Mouse (Mus musculus) heart, postnatal 0 days (tissue): ENCODE data around the gene Efna5.

ENCODE experiments used
- CTCF ChIP-seq: IDR thresholded peaks from 2 replicates; pipeline ENCODE4 v1.5.1; 2016; ENCODE audit warnings: antibody characterized with exemption, control low read depth, low read depth
- EP300 ChIP-seq: IDR thresholded peaks from 2 replicates; pipeline ENCODE4 v1.6.1; 2016; ENCODE audit warnings: antibody characterized with exemption, low read depth

DNA sequence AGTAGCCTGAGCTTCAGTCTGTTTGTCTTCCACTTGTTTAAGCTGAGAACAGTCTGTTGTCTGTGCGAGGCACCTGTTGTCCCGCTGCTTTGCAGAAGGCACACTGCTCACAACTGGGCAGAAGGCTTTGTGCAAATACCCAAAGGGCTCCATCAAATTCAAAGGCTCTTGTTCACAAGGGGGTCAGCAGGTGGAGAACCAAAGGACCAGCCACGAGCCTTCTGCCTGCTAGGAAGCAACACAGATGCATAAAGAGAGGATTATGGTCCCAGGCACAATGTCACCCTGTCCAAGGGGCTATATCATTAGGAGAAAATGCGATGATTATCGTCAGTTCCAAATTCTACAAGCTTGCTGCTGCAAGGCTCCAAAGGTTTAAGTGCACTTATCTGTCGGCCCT lies 141.1 kb downstream of the Efna5 start:
- TF ChIP-seq CTCF = no peak
- TF ChIP-seq EP300 = no peak
